Mouse (Mus musculus): ENCODE data around the gene Npff. TPM values are rescaled to one million over a fixed set of nuclear protein-coding genes. Genes with fewer than 3 reads are reported as not detected.

Gene Npff
- polyA plus RNA-seq (2015; fragmentation: Nextera tagmentation; extraction: Ambion mirVana) = 11.5 and 12.7 TPM in 2 replicates

DNA sequence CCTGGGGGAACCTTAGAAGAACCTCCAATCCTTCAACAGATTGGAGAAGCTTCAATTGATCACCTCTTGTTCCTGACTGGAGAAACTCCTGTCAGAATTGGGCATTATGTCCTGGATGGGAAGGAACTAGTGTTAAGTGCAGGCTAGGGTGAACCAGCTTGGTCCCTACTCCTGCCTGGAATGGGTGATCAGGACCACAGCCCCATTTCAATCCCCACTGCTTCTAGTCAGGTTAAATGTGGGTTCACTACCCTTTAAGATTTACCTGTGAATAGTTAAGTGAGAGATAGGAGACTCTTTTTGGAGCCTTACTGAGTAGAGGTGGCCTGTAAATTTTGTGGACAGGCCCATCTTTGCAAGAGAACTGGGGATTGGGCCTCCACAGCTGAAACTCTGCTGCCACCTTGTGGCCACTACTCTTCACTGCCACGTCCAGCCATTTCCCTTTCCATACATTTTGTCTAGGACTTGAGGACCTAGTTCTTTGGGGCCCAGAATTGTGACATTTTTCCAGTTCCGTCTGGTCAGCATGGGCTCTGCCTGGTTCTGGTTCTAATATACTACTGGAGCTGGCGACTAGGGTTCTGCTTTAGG lies at the start of gene Npff:
Gene Npff (minus strand): TSS at position 51 of the 594 bp plus-strand sequence.

DNA sequence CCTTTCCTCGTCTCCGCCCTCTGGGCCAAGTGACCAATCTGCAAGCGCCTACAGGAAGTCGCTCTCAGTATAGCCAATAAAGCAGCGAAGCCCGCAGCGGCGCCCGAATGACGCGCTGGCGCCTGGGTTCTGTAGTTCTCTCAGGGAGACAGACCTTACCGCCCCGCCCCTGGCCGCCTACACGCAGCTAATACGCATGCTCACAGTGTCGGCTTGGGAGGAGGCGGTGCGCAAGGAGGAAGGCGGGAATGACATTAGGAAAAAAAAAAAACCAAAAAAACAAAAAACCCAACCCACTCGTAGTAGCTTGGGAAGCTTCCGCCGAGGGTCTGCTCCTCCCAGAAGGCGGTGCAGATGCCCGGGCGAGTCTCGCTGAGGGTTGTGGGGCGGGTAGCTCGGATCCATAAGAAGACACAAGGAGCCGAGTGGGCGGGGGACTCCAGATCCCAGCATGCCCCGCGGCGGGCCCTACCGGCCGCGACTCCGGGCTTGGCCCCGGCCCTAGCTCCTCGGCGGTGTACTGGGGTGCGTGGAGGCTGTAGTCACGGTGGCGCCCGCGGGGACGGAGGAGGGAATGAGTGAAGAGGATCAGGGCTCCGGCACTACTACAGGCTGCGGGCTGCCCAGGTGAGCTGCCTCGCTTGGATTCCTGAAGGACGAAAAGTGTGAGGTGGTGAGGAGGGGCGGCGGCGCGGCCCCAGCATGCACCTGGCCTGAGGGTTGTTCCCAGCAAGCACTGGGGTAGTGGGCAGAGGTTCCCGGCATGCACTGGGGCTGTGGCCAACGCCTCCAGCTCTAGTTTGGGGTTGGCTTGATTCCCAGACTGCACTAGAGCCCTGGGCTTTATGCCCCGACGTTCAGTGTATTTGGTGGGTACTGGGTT lies 6.5 kb downstream of the Npff start, which contains the start of gene Tarbp2:
Gene Tarbp2 (plus strand): TSS at position 217 of the 883 bp plus-strand sequence.

DNA sequence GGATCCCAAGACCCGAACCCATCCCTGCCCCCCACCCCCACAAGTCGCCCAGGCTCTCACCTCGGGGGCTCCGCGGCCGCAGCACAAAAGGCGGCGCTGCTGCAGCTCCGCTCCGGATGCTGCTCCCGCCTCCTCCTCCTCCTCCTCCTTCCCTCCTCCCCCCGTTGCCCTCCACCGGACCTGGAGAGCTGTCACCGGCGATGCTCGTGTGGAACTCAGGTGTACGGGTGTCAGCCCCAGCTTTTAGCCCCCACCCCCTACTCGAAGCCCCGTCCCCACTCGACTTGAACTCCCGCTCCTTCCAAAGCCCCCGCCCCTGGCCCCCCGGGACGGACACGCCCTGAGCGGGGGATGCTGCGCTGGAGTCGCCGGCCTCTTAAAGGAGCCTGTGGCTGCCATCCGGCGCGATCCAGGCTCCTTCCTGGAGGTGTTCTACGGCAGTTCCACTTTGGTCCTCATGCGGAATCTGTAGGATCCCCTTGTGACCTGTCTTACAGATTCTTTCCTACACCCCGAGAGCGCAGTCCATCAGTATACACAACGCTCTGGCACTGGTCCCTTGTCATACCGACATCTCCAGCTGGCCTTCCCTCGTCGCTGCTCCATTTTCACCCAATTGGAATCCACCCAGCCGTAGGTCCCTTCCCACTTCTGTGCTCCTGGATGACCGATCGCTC lies 7.9 kb downstream of the Npff start, which contains the start of gene Map3k12:
Gene Map3k12 (minus strand): TSS at position 337 of the 677 bp plus-strand sequence.

DNA sequence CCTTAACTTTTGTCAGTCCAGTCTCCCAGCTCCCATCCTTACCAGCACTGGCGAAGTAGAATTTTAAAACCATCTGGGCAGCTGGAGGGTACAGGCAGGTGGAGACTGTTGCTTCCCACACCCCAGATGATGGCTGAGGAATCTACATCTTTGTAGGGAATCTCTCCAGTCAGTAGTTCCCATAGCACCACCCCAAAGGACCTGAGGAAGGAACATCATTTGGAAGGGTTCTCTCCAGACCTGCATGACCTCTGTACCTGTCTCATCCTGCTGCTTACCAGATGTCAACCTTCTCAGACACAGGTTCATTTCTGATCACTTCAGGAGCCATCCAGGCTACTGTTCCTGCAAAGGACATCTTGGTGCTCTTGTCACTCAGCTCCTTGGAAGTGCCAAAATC lies 21.3 kb downstream of the Npff start, which contains the start of gene Gm10337:
Gene Gm10337 (plus strand): TSS at position 276 of the 400 bp plus-strand sequence.

Other genes with a start within 250 kb of the Npff start
- gene Mfsd5, start 245.5 kb downstream of the Npff start, polyA plus RNA-seq (2015; fragmentation: Nextera tagmentation; extraction: Ambion mirVana) = 67.6 and 67.7 TPM in 2 replicates
- 1.8 and 2.0 TPM in 2 replicates for gene Espl1, start 228.7 kb downstream of the Npff start, polyA plus RNA-seq (2015; fragmentation: Nextera tagmentation; extraction: Ambion mirVana)
- 546 and 574 TPM in 2 replicates for gene Pfdn5, start 198.8 kb downstream of the Npff start, polyA plus RNA-seq (2015; fragmentation: Nextera tagmentation; extraction: Ambion mirVana)
- 69.0 and 80.3 TPM in 2 replicates for gene Myg1, start 193.2 kb downstream of the Npff start, polyA plus RNA-seq (2015; fragmentation: Nextera tagmentation; extraction: Ambion mirVana)
- 29.8 and 30.2 TPM in 2 replicates for gene Aaas, start 174.2 kb downstream of the Npff start, polyA plus RNA-seq (2015; fragmentation: Nextera tagmentation; extraction: Ambion mirVana)
- gene Sp7, start 157.8 kb downstream of the Npff start, polyA plus RNA-seq (2015; fragmentation: Nextera tagmentation; extraction: Ambion mirVana) = 0.51 and 0.67 TPM in 2 replicates
- 2.4 and 2.8 TPM in 2 replicates for gene Sp1, start 118.8 kb downstream of the Npff start, polyA plus RNA-seq (2015; fragmentation: Nextera tagmentation; extraction: Ambion mirVana)
- gene Amhr2, start 79.6 kb downstream of the Npff start, polyA plus RNA-seq (2015; fragmentation: Nextera tagmentation; extraction: Ambion mirVana) = 0.09 and 0.28 TPM in 2 replicates
- gene Prr13, start 65.9 kb downstream of the Npff start, polyA plus RNA-seq (2015; fragmentation: Nextera tagmentation; extraction: Ambion mirVana) = 69.7 and 79.1 TPM in 2 replicates
- gene Pcbp2, start 54.4 kb downstream of the Npff start, polyA plus RNA-seq (2015; fragmentation: Nextera tagmentation; extraction: Ambion mirVana) = 117 and 122 TPM in 2 replicates
- gene Gm10337, start 21.2 kb downstream of the Npff start, polyA plus RNA-seq (2015; fragmentation: Nextera tagmentation; extraction: Ambion mirVana) = 14.2 TPM in 1 of 2 replicates, not detected in the other
- gene Map3k12, start 7.9 kb downstream of the Npff start, polyA plus RNA-seq (2015; fragmentation: Nextera tagmentation; extraction: Ambion mirVana) = 41.5 and 48.6 TPM in 2 replicates
- gene Tarbp2, start 6.8 kb downstream of the Npff start, polyA plus RNA-seq (2015; fragmentation: Nextera tagmentation; extraction: Ambion mirVana) = 81.1 and 92.2 TPM in 2 replicates
- gene Gm28047, start 100.1 kb upstream of the Npff start, polyA plus RNA-seq (2015; fragmentation: Nextera tagmentation; extraction: Ambion mirVana) = not detected in 2 replicates
- gene Atf7, start 100.5 kb upstream of the Npff start, polyA plus RNA-seq (2015; fragmentation: Nextera tagmentation; extraction: Ambion mirVana) = 15.5 and 16.8 TPM in 2 replicates
- gene Atp5g2, start 147.4 kb upstream of the Npff start, polyA plus RNA-seq (2015; fragmentation: Nextera tagmentation; extraction: Ambion mirVana) = 52.6 and 64.3 TPM in 2 replicates
- gene Calcoco1, start 197.2 kb upstream of the Npff start, polyA plus RNA-seq (2015; fragmentation: Nextera tagmentation; extraction: Ambion mirVana) = 19.3 and 24.4 TPM in 2 replicates

All from neural tube, postnatal 0 days (tissue).